Mouse (Mus musculus) lung, postnatal 4 days (tissue): Measurements from ENCODE around the gene Tspan31.
A peak's percentile ranks its signal among the peaks of the same experiment; 100 is the strongest.

Experiments used
- DNase-seq, 2 experiments: peaks; one replicate each; pipeline ENCODE4 v3.0.0; 2021

Tspan31 gene

DNA sequence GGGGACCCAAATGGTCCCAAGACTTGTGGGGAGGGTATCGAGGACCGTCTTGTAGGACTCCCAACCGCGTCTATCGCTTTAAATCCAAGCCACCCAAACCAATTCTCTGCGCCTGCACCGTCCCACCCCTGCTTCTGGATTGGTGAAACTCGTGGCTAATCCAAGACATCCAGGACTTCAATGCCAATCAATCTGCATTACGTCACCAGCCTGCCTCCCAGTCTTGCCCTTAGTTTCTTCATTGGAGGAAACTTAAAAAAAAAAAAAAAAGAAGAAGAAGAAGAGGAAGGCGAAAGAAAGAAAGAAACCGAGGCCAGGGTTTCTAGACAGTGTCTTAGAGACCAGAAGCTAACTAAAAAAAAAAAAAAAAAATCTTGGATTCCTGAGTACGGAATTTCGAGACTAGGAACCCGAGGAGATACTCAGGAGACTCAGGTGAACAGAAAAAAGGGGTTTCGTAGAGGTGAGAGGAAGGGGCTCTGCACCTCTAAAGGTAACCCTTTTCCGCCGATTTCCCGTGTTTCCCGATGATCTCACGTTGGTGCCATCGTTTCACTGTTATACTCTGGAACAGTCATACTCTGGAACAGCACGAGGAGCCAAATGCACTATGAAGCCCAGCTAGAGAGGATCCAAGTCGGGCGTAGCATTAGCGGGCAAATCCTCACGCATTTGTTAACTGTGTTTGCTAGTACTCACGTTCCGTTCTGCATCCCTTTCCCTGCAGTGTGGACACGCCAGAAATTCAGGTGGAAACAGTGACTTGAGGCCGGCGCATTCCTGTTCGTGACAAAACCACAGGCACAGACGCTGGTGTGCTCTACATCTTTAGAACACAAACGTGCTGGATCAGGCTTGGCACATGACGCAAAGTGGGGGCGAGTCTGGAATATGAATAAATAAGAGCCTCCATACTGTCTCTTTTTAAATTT is at the start of gene Tspan31:
TSS of gene Tspan31 (minus strand) at position 75 of the 932 bp plus-strand sequence.
- peak; percentile 90 to 92 for DNase-seq

GRCm38 (mm10) chr10:127119229-127119628 is 49.2 kb upstream of the Tspan31 start:
- DNase-seq, result no peak

DNA sequence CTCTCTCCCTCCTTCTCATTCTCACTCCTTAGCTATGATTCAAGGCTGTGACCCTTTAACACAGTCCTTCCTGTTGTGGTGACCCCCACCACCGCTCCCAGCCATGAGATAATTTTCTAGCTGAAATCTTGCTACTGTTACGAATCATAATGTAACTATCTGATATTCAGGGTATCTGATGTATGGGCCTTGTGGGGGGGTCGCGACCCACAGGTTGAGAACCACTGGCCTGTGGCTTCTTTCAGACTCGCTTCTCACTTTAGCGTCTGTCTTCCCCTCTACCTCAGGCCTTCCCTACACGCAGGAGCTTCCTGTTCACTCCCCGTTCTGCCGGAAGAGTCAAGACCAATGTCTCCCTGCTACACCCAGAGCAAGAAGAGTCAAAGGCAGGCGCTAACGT is 48.4 kb upstream of the Tspan31 start:
- DNase-seq, result no peak

DNA sequence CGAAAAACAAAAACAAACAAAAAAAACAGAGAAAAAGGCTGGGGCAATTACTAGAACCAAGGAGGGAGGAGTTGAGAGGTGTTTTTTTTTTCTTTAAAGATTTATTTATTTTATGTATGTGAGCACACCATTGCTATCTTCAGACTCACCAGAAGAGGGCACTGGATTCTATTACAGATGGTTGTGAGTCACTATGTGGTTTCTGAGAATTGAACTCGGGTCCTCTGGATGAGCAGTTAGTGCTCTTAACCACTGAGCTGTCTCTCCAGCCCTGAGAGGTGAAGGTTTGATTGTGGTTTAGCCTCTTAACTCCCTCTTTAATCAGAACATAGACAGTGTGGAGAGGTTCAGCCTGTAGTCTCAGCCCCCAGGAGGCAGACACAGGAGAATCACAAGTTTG is 45.0 kb upstream of the Tspan31 start:
- peak in 1 of 2 experiments; percentile 6 for DNase-seq

DNA sequence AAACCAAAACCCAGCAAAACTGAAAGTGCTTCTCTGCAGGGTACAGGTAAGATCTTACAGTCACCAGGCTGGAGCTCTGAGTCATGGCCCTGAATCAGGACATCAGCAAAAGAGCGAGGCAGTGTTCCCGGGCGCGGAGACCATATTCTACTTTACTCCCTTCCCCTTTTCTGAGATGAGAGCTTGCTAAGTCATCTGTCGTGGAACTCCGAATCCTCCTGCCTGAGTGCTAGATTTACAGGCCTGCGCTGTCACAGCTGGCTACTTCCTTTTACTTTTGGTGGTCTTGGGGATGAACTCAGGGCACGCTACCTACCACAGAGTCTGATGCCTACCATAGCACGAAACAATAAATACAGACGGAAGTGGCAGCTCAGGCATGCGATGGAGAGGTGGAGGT is 44.3 kb upstream of the Tspan31 start:
- DNase-seq, result peak in 1 of 2 experiments; percentile 12

DNA sequence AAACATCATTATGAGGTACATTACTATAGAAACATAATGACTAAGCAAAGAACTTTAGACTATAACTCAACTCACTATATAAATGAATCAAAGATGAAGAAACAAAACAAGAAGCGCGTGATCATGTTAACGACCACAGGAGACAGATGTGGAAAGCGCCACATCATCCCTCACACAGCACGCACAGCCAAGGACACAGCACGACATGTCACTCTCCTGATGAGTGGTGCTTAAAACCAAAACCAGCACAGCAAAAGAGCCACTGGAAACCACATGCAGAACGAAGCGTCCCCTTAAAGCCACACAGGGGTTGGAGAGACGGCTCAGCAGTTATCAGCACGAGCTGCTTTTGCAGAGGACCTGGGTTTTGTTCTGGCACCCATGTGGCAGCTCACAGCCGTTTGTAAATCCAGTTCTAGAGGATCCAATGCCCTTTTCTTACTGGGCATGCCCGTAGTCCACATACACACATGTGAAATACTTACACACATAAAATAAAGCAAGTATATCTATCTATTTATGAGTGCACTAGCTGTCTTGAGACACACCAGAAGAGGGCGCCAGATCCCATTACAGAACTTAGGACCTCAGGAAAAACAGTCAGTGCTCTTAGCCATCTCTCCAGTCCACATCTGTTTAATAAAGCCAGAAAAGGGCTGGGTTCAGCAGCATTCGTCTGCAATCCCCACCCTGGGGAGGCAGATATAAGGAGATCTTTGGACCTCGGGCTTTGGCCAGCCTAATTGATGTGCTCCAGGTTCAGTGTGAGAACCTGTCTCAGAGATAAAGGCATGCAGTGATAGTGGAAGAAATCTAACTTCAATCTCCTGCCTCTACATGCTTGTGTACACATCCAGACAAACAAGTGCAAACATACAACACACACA is 41.2 kb upstream of the Tspan31 start:
- DNase-seq, result peak in 1 of 2 experiments; percentile 8

GRCm38 (mm10) chr10:127108262-127108583 is 38.2 kb upstream of the Tspan31 start:
- DNase-seq, result peak in 1 of 2 experiments; percentile 9

DNA sequence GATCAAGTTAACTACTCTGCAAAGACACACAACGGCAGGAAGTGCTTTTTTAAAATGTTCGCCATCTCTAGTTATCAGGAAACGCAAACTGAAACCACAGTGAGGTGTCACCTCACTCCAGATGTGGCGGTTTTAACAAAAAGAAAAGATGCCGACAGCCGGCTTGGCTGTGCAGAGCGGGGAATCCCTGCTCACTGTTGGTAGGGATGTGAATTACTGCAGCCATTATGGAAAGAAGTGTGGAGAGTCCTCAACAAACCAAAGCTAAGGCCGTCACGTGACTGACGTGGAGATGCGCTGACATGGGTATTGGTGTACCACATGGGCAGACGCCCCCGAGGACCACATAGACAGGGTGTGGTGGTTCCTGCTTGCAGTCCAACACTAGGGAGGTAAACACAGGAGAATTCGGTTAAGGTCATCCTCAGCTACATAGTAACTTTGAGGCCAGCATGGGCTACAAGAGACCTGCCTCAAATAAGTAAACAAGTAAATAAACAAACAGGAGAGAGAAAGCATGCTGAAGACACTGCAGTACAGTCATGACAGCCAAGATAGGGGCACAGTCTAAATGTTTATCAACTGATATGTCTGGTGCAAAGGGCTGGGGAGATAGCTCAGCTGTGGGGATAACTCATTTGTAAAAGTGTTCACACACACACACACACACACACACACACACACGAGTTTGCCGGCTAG is 37.6 kb upstream of the Tspan31 start:
- peak in 1 of 2 experiments; percentile 13 for DNase-seq

DNA sequence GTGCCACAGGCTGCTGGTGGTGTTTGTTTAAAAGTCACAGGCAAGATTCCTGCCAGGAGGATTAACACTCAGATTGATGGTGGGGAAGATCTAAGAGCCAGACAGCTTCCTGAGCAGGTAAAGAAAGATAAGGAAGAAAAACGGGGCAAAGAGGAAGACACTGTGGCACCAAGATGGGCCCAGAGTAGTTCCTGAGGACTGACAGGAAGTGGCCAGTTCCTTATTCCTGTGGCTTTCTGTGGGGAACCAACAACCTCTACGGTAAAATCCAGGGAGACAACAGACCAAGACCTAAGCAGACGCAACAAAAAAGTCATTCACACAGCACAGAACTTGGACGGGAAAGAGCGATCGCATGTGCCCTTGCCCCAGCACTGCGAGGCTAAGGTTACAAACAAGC is 33.6 kb upstream of the Tspan31 start:
- peak in 1 of 2 experiments; percentile 9 for DNase-seq

DNA sequence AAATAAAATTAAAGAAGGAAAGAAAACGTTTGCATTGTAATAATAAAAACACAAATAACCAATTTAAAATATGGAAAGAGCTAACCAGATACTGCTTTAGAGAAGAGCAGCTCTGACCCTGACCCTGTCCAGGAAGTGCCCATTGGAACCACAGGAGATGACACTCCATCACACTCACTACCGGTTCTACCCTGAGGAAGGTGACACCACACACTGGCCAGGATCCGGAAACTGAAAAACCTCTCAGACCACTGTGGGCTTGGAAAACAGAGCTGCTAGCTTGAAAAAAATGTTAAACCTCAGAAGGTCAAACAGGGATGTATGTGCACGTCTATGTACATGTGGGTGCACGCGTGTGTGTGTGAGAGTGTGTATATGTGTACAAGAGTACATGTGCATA is 31.1 kb upstream of the Tspan31 start:
- no peak for DNase-seq

DNA sequence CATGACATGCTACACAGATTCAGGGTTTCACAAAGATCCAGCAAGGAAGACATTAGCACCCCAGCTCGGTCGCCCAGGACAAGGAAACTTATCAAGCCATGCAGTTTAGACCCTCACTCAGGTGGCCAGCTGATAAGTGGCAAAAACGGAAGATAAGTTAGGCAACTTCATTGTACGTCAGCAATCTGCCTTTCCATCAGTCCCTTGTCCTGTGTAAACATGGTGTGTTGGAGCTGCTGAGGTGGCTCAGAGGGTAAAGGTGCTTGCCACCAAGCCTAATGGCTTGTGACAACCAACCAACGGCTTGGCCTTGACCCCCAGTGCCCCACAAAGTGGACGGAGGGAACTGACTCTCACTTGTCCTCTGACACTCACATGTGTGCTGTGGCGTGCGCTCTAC is 30.4 kb upstream of the Tspan31 start:
- DNase-seq, result no peak

DNA sequence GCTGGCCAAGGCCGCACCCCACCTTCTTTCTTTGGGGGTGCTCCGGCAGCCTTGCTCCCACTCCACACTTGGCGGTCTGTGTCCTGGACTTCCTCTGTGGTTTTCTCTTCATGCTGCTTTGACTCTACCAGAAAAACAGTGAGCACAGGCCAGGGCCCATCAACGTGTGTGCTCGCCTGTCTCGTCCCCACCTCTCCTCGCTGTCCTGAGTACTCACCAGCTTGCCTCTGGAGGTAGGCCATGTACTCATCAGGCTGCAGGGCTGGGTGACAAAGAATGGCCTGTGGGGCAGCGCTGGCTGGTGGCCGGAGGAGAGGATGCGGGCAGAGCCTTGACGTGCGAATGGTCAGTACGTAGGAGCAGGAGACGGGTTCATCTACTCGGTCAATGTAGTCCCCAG is 29.8 kb upstream of the Tspan31 start:
- DNase-seq, result no peak

GRCm38 (mm10) chr10:127099191-127099590 is 29.1 kb upstream of the Tspan31 start:
- DNase-seq, result peak in 1 of 2 experiments; percentile 21

GRCm38 (mm10) chr10:127098514-127098913 is 28.4 kb upstream of the Tspan31 start:
- DNase-seq, result no peak

DNA sequence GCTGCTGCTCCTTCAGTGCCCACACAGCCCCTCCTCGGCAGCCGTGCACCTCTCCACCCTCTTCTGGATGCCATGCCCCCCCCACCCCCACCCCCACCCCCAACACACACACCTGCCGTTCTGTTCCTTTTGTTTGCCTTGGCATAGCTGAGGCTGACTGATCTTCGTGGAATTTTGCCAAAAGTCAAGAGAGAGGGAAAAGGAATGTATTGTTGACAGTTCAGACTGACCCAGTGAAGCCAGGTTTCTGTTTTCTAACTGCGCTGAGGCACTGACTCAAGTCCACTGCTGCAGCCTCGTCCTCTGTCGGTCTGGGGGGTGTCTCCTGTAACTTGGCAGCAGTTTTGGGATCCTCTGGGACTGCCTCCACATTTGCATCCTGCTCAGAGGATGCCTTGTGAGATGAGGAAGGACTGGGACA is 24.3 kb upstream of the Tspan31 start:
- peak; percentile 49 to 60 for DNase-seq

DNA sequence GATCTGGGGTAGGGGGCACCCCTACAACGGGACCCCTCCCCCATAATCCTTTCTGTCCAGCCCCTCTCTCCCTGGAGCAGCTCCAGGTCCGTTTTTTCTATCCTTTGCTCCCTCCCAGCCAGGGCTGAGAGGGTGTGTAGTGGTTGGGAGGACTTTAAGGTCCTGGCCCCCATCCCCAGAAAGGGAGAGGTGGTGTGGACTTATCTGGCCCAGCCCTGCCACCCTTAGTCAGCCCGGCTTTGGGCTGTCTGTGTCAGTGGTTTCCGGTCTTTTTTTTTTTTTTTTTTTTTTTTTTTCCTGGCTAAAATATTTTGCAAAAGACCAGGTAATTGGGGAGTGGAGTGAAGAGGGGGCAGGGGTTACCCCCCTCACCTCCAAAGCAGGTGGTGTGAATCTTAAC is 22.7 kb upstream of the Tspan31 start:
- no peak for DNase-seq

DNA sequence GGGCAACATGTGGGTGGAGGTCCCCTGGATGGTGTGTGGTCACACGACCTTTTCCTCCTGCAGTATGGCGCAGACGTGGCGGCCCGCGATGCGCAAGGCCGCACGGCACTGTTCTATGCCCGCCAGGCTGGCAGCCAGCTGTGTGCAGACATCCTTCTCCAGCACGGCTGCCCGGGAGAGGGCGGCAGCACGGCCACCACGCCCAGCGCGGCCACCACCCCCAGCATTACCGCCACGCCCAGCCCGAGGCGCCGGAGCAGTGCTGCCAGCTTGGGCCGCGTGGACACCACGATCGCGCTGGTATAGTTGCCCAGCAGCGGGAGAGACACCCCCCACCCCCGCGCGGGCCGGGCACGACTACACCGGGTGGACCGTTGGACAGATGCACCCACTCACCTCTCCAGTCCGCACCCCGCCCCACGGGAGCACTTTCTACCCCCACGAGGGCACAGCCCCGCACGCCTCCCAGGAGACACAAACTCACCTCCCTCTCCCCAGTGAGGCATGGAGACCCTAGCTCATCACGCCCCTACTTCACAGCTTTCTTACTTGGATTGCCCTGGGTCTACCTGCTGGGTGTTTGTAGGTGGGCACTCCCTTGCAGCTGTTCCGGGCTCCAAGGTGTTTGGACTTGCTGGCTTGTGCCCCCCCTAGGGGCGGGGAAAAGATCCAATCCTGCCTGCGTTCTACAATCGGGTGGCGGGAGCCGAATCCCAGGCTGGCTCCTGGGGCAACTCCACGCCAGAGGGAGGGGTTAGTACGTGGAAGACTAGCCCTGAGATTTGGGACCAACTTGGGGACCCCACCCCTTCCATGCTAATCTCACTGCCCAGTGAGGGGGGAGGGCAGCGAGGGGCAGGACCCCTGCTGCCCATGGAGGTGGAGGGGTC is 21.7 kb upstream of the Tspan31 start:
- peak; percentile 55 to 66 for DNase-seq

GRCm38 (mm10) chr10:127090560-127091411 is 20.7 kb upstream of the Tspan31 start:
- DNase-seq, result peak; percentile 71 to 72

GRCm38 (mm10) chr10:127085633-127086032 is 15.6 kb upstream of the Tspan31 start:
- DNase-seq, result no peak

DNA sequence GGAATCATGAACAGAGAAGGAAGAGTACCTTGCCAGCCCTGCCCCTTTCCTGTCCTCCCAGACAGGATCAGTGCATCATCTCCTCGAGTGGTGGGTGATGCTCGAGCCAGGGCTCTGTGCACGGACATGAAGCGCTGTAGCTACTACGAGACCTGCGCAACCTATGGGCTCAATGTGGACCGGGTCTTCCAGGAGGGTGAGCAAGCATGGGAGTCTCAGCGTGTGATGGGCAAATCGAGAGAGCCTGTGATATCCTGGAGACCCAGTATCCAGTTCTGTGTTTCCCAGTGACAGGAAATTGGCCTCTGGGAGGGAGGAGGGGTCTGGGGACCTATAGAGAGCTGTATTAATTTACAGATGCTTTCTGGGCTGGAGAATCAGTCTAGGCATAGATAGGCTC is 15.0 kb upstream of the Tspan31 start:
- DNase-seq, result no peak

DNA sequence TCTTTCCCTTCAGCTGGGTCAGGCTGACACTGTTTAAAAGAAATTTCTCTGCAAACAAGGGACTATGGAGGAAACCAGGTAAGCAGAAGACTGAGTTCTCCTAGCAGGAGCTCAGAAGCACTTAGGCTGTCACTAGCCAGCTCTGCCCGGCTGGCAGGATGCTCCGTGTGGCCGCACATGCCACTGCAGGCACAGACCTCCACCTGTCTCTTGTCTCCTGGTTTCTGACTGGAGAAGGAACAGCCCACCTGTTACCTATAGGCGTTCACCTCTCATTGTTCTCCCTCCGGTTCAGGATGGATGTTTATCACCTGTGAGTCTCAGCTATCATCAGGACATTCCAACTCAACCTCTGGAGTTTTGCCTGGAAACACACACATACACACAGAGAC is 13.8 kb upstream of the Tspan31 start:
- no peak for DNase-seq
